Mouse (Mus musculus) right cerebral cortex, postnatal 25 days (tissue): ENCODE measurements around the gene Ugdh.
A peak's percentile ranks its signal among the peaks of the same experiment; 100 is the strongest.
"Not testable (repeated sequence)": the region's sequence is repeated elsewhere in the genome, so short reads cannot be mapped to it uniquely, and the experiment has no call there.

Experiments used
- DNase-seq: peaks from one replicate; pipeline ENCODE4 v3.0.0; 2022

Gene Ugdh

GRCm38 (mm10) chr5:65435806-65436561 is at the start of gene Ugdh:
Ugdh (minus strand) TSS chr5:65435949.
- peak; percentile 96 for DNase-seq

- DNase-seq: no peak
Observed at GRCm38 (mm10) chr5:65482996-65483395, 47.2 kb upstream of the Ugdh start.

DNA sequence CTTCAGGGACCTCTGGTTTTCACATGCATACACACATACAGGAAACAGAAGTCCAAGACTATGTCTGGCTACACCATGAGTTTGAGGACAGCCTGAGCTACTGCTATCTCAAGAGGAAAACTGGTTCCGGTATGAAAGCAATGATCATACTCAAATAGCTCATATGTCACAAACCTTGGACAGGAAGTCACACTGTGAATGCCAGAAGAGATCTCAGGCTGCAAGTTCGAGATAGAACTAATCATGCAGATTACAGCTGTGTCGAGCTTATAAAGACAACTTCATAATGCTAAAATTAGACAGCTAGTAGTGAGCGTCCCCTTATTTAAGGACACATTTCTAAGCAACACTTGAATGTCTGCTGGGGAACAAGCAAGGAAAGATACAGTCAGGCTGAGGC is 44.8 kb upstream of the Ugdh start:
- no peak for DNase-seq

- DNase-seq: no peak
Observed at GRCm38 (mm10) chr5:65479681-65480445, 44.1 kb upstream of the Ugdh start.

- no peak for DNase-seq
Observed at GRCm38 (mm10) chr5:65478224-65478623, 42.5 kb upstream of the Ugdh start.

GRCm38 (mm10) chr5:65476739-65477138 is 41.0 kb upstream of the Ugdh start:
- DNase-seq: not testable (repeated sequence)

DNA sequence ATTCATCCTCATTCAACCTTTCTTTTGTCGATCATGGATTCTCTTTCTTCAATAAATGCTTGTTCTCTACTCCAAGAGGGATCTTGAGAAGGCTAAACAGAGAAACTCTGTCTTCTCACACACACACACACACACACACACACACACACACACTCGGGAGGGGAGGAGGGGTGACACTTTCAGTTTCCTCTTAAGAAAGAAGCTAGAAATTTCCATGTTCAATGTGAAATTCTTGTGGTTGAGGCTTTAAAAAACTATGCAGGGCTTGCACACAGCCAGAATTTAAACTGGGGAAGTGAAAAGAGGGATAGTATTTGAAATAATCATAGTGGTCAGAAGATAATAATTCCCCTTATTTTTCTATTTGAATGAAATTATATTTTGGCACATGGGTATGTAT is 40.1 kb upstream of the Ugdh start:
- no peak for DNase-seq

GRCm38 (mm10) chr5:65469766-65470165 is 34.0 kb upstream of the Ugdh start:
- no peak for DNase-seq

- no peak for DNase-seq
Observed at GRCm38 (mm10) chr5:65466911-65467310, 31.2 kb upstream of the Ugdh start.

DNA sequence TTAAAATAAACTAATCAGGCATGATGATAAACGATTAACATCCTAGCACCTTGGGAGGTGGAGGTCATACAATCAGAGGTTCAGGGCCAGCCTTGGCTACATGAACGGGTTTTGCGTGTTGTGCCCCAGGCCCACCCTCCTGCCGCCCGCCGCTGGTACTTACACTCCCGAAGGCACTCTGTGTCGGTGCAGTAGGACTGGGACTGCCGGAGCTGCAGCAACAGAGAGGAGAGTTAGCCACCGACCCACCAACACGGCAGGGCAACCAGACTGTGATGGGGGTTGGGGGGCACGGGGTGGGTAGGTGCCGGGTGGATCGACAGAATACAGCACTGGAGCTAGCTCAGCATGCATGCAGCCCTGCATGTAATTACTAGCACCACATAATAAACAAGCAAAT is 24.6 kb upstream of the Ugdh start:
- DNase-seq: no peak

DNA sequence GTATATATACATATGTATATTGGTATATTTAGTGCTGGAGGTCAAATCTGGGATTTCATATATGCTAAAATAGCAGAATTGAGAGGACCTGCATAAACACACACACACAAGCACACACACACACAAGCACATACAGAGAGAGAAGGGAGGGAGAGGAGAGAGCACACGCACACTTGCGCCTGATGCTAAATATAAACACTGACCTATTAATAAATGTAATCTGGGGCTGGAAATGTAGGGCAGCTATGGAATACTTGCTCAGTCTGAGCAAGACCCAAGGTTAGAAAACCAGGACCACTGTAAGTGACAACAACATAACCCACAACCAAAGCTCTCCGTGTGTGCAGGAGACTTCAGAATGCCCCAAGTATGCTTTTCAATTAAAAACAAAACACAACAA is 23.7 kb upstream of the Ugdh start:
- no peak for DNase-seq

DNA sequence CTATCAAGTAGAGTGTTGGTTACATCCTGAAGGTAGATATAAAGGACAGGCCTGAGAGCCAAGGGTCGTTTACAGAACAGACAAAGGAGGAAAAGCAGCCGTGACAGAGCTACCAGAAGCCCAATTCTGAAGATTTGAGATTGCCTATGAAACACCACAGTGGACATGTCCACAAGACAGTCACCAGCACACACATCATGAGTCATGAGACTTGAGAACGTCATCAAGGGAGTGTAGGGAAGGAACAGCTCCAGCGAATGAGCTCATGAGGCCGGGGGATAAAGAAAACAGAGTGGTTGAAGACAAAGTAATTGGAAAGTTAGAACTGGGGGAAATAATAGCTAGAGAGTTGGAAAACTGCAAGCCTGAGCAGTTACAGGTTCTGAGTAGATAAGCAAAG is 22.1 kb upstream of the Ugdh start:
- no peak for DNase-seq

- DNase-seq: no peak
Observed at GRCm38 (mm10) chr5:65457086-65457827, 21.5 kb upstream of the Ugdh start.

DNA sequence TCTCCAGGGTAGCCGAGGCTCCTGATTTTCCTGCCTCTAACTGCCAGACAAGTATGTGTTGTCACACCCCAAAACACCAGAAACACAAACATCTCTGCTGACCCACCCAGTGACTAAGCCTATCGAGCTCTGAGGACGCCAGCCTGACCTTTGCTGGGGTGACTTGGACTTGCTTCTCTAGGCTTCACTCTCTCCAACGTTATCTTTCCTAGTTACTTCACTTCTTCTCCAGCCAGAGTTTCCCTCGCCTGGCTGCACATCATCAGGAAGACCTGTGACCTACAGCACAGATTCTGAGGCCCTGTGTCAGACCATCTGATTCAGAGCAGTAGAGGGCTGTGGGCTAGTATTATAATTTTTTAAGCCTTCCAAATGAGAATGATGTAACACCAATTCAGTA is 19.0 kb upstream of the Ugdh start:
- DNase-seq: no peak

DNA sequence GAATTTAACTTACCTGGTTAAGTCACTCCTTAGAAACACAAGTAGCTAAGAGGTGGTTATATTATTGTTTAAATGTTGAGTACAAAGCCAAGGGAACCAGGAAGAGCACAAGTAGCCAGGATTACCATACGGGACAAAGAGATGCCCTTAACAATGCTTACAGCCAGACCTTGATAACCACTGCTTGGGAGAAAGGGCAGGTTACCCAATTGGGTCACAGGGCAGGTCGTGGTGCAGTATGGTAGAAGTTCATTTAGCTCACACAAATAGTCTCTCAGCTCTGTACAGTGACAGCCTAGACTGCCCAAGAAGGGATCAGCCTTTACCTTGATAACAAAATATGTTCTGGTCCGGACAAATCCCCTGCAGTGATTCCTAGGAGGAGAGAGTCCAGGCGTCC is 13.2 kb upstream of the Ugdh start:
- DNase-seq: no peak

- no peak for DNase-seq
Observed at GRCm38 (mm10) chr5:65447826-65448225, 12.1 kb upstream of the Ugdh start.

DNA sequence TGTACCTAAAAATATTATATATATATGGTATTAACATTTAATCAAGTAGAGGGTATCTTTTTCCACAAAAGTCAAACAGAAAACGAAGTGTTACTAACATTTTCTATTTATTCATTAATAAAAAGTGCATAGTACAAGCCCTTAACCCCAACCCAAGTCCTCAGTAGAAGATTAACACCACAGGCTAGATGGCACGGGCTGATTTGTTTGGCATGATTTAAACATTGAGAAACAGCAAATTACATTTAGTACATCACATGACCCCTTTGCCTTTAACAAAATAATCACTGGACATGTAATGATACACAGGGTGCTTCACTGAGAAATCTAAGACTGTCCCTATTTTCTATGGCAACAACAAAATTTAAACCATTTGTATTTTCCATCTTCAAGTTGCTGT is 11.0 kb upstream of the Ugdh start:
- no peak for DNase-seq

DNA sequence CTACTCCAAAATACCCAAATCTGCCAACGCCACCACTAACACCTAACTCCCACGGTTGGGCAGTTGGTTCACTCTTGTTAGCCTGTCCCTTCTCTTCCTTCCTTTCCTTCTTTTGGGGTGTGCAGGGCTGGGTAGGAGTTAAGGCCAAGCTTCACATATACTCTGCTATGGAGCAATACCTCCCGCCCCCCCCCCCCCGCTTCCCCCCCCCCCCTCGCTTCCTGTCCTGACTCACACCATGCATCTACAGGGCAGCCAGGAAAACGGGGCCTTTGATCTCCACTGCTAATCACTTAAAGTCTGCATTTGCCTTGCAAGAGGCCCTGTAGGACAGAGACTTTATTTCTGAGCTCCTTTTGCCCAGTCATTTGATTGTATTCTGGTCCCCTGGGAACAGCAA is 9.2 kb upstream of the Ugdh start:
- DNase-seq: no peak

DNA sequence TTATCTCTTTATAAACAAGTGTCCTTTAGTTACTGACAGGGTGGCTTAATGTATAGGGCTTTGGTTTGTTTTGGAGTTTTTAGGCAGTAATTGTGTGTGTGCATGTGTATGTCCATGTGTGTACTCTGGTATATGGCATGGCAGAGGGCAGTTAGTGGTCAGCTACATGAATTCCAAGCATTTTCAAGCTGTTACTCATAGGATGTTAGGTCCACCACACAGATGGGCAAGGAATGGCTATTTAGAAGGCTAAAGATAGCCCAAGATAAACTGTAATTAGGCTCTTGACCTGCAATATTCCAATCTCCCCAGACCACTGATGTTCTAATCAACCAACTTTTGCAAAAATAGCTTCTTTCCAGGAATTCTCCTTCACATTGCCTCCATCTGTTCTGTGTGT is 2.3 kb upstream of the Ugdh start:
- DNase-seq: no peak

- DNase-seq: no peak
Observed at GRCm38 (mm10) chr5:65435363-65435805, 365 bp downstream of the Ugdh start.

- DNase-seq: peak; percentile 11
Observed at GRCm38 (mm10) chr5:65434471-65435362, 1.0 kb downstream of the Ugdh start.

GRCm38 (mm10) chr5:65429441-65429840 is 6.3 kb downstream of the Ugdh start:
- DNase-seq: no peak

DNA sequence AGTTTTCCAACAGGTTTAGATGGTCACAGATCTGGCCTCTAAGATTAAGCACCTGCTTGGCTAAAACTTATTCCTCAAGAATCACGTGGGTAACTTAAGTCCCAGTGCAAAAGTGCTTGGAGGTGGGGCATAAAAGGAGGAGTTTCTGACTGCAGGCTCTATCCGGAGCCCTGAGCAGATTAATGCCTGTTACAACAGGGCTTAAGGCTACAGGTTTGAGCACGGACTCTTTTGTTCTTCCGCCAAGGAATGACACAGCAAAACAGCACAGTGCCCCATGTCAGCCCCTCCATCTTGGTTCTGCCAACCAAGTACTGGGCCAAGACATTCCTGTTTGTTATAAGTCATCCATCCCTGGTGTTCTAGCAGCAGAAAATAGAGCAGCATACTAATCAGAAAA is 7.4 kb downstream of the Ugdh start:
- no peak for DNase-seq
